Mouse (Mus musculus): ENCODE measurements around the gene Krt20. TPM values are rescaled to one million over a fixed set of nuclear protein-coding genes. Genes with fewer than 3 reads are reported as not detected.

Gene Krt20
- polyA plus RNA-seq, 1 experiment from 2014 or later, result 0.55 TPM

DNA sequence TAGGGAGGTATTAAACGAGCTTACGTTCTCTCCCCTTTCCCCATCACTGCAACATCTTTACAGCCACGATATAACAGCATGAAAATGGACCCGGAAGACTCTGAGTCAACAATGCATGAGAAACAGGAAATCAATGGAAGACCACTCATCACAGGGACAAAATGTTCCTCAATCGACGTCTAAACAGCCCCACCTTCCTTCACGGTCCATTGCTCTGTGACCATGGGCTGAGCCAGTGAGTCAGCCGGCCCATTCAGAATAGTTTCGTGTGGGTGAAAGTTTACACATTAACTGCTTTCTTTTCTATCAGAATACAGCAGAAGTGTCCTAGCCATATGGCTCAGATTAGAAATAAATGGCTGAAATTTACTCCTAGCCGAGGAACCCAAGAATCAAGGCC, 16.8 kb upstream of the Krt20 start:
- no peaks in the 10 kb centered on the region for H3K36me3 ChIP-seq
- H3K9me3 ChIP-seq (replicated peaks), result no peaks in the 10 kb centered on the region
- H3K27ac ChIP-seq (replicated peaks), result no peak overlapping the region
- no peaks in the 10 kb centered on the region for H3K4me1 ChIP-seq
- H3K27me3 ChIP-seq, result no peaks in the 10 kb centered on the region
- H3K4me3 ChIP-seq (replicated peaks), result no peak overlapping the region
- H3K9ac ChIP-seq, result no peak overlapping the region
- no peak overlapping the region for H3K4me2 ChIP-seq (replicated peaks)
- WGBS, result 74% methylated on average over 10 of the region's 10 CpGs
- ATAC-seq (ENCODE audit: insufficient number of reproducible peaks, low FRiP score, low TSS enrichment, low read depth), result no peak

- WGBS, result 77% methylated on average over 4 of the region's 4 CpGs
- H3K27ac ChIP-seq (replicated peaks), result no peak overlapping the region
- no peaks in the 10 kb centered on the region for H3K27me3 ChIP-seq
- H3K9ac ChIP-seq, result no peak overlapping the region
- H3K4me1 ChIP-seq, result no peaks in the 10 kb centered on the region
- H3K4me3 ChIP-seq (replicated peaks), result no peak overlapping the region
- H3K36me3 ChIP-seq, result no peaks in the 10 kb centered on the region
- no peaks in the 10 kb centered on the region for H3K9me3 ChIP-seq (replicated peaks)
- ATAC-seq (ENCODE audit: insufficient number of reproducible peaks, low FRiP score, low TSS enrichment, low read depth), result no peak
- H3K4me2 ChIP-seq (replicated peaks), result no peak overlapping the region
Observed at GRCm38 (mm10) chr11:99454044-99454443, 16.1 kb upstream of the Krt20 start.

GRCm38 (mm10) chr11:99448769-99449168, 10.8 kb upstream of the Krt20 start:
- no peak overlapping the region for H3K9ac ChIP-seq
- WGBS, result 50% methylated on average over 2 of the region's 2 CpGs
- H3K4me2 ChIP-seq (replicated peaks), result no peak overlapping the region
- ATAC-seq (ENCODE audit: insufficient number of reproducible peaks, low FRiP score, low TSS enrichment, low read depth), result no peak
- H3K4me3 ChIP-seq (replicated peaks), result no peak overlapping the region
- no peaks in the 10 kb centered on the region for H3K36me3 ChIP-seq
- H3K9me3 ChIP-seq (replicated peaks), result no peaks in the 10 kb centered on the region
- no peak overlapping the region for H3K27ac ChIP-seq (replicated peaks)
- H3K4me1 ChIP-seq, result no peaks in the 10 kb centered on the region
- H3K27me3 ChIP-seq, result no peaks in the 10 kb centered on the region

DNA sequence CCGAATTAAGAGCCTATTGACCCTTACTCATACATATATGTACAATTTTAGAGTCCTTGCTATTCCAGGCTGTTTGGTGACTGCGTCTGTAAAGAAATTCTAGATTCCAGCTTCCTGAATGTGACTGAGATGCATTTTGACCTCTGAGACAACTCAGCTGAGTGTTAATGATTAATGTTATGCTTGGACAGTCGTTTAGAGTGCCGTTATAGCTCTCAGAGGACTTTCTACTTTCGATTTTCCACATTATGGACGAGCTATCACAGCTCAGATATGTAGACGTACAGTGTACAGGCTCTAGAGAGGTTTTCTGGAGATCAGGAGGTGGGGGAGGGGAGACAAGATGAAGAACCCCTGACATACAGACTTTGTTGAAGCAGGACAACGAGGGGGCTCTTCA, 3.3 kb upstream of the Krt20 start:
- ATAC-seq (ENCODE audit: insufficient number of reproducible peaks, low FRiP score, low TSS enrichment, low read depth), result no peak
- Histone ChIP-seq H3K9me3 (replicated peaks) (no peaks in the 10 kb centered on the region), H3K27ac (replicated peaks) (no peak overlapping the region), H3K4me3 (replicated peaks) (no peak overlapping the region), H3K27me3 (no peaks in the 10 kb centered on the region), H3K9ac (no peak overlapping the region), H3K4me2 (replicated peaks) (no peak overlapping the region), H3K4me1 (peaks cover 6% of the 10 kb centered on the region; the same call in 1 of the 2 replicates), H3K36me3 (no peaks in the 10 kb centered on the region)
- 63% methylated on average over 8 of the region's 8 CpGs for WGBS

- Histone ChIP-seq H3K36me3 (no peaks in the 10 kb centered on the region), H3K4me3 (replicated peaks) (no peak overlapping the region), H3K4me2 (replicated peaks) (no peak overlapping the region), H3K9ac (no peak overlapping the region), H3K27me3 (no peaks in the 10 kb centered on the region), H3K9me3 (replicated peaks) (no peaks in the 10 kb centered on the region), H3K4me1 (peaks cover 6% of the 10 kb centered on the region; the same call in 1 of the 2 replicates), H3K27ac (replicated peaks) (no peak overlapping the region)
- 46% methylated on average over 10 of the region's 10 CpGs for WGBS
- no peak for ATAC-seq (ENCODE audit: insufficient number of reproducible peaks, low FRiP score, low TSS enrichment, low read depth)
Observed at GRCm38 (mm10) chr11:99439465-99439864, 1.5 kb upstream of the Krt20 start.

- peaks cover 6% of the 10 kb centered on the region; the same call in 1 of the 2 replicates for H3K4me1 ChIP-seq
- H3K36me3 ChIP-seq, result no peaks in the 10 kb centered on the region
- WGBS, result 71% methylated on average over 4 of the region's 4 CpGs
- no peaks in the 10 kb centered on the region for H3K9me3 ChIP-seq (replicated peaks)
- H3K9ac ChIP-seq, result no peak overlapping the region
- H3K27me3 ChIP-seq, result no peaks in the 10 kb centered on the region
- no peak overlapping the region for H3K27ac ChIP-seq (replicated peaks)
- no peak overlapping the region for H3K4me3 ChIP-seq (replicated peaks)
- H3K4me2 ChIP-seq (replicated peaks), result no peak overlapping the region
- no peak for ATAC-seq (ENCODE audit: insufficient number of reproducible peaks, low FRiP score, low TSS enrichment, low read depth)
Observed at GRCm38 (mm10) chr11:99436625-99437024, 1.3 kb downstream of the Krt20 start.

DNA sequence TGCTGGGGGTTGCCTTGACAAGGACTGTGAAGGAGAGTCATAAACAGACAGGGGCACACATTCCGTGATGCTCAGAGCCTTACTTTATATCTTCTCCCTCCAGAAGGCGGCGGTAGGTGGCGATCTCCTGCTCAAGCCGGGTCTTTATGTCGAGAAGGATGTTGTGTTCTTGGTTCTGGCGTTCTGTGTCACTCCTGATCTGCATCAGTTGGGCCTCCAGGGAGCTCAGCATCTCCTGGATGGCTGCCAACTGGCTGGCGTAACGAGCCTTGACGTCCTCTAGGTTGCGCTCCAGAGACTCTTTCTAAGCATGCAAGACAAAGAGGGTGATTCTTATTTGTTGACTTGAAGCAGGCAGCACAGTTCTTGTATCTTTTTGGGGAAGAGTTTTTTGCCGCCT, 7.3 kb downstream of the Krt20 start:
- no peak overlapping the region for H3K4me2 ChIP-seq (replicated peaks)
- no peak for ATAC-seq (ENCODE audit: insufficient number of reproducible peaks, low FRiP score, low TSS enrichment, low read depth)
- H3K36me3 ChIP-seq, result no peaks in the 10 kb centered on the region
- WGBS, result 38% methylated on average over 12 of the region's 12 CpGs
- no peaks in the 10 kb centered on the region for H3K4me1 ChIP-seq
- H3K27ac ChIP-seq (replicated peaks), result no peak overlapping the region
- no peaks in the 10 kb centered on the region for H3K9me3 ChIP-seq (replicated peaks)
- no peak overlapping the region for H3K4me3 ChIP-seq (replicated peaks)
- H3K9ac ChIP-seq, result no peak overlapping the region
- no peaks in the 10 kb centered on the region for H3K27me3 ChIP-seq

DNA sequence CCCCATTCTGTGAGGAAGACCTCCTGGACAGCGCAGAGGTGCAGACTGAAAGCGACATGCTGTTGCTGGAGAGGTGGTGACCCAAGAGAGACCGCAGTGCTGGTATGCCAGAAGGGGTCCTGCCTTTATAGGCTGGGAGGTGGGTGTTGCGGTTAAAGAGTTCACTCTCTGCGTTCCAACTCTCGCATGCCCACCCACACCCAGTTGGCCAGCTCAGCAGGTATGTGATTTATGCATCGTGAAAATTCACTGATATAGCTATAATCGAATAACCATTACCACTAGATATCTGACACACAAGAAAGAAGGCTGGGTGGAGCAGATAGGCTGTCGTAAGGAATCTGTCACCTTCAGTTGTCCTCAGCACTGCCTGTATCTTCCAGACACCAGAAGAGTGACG, 15.8 kb downstream of the Krt20 start, which contains the start of gene Krt12:
Gene Krt12 (minus strand): TSS at position 101 of the 400 bp plus-strand sequence.
- 87% methylated on average over 10 of the region's 10 CpGs for WGBS

GRCm38 (mm10) chr11:99420586-99420985, 17.4 kb downstream of the Krt20 start:
- Histone ChIP-seq H3K9ac (no peak overlapping the region), H3K4me3 (replicated peaks) (no peak overlapping the region), H3K4me2 (replicated peaks) (0 out of 2 replicates have a peak overlapping the region, but pooled peaks have one; percentile 15), H3K27me3 (no peaks in the 10 kb centered on the region), H3K4me1 (no peaks in the 10 kb centered on the region), H3K9me3 (replicated peaks) (no peaks in the 10 kb centered on the region), H3K36me3 (no peaks in the 10 kb centered on the region), H3K27ac (replicated peaks) (no peak overlapping the region)
- 37% methylated on average over 10 of the region's 10 CpGs for WGBS
- ATAC-seq (ENCODE audit: insufficient number of reproducible peaks, low FRiP score, low TSS enrichment, low read depth), result no peak

More for the DNA sequence above, 15.8 kb downstream of the Krt20 start, which contains the start of gene Krt12:
- ATAC-seq (ENCODE audit: insufficient number of reproducible peaks, low FRiP score, low TSS enrichment, low read depth), result no peak
- no peaks in the 10 kb centered on the region for H3K36me3 ChIP-seq
- no peak within 1 kb of the TSS for H3K9ac ChIP-seq
- no peaks in the 10 kb centered on the region for H3K9me3 ChIP-seq (replicated peaks)
- no peak within 1 kb of the TSS for H3K4me2 ChIP-seq (replicated peaks)
- H3K27me3 ChIP-seq, result no peaks in the 10 kb centered on the region
- H3K4me3 ChIP-seq (replicated peaks), result no peak within 1 kb of the TSS
- no peak within 1 kb of the TSS for H3K27ac ChIP-seq (replicated peaks)
- H3K4me1 ChIP-seq, result no peaks in the 10 kb centered on the region

DNA sequence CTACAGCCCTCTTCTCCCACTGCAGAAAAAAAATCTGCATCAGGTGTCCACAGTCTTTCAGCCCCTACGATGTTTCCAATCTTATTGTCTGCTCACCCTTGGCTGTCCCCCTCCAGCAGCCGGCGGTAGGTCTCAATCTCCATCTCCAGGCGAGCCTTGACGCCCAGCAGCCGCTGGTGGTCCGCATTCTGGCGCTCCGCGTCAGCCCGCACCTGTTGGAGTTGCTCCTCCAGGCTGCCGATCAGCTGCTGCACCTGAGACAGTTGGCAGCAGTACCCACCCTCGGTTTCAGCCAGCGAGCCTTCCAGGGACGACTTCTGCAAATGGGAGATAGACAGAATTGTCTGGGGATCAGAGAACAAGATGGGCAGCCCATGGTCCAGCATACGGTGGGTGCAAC, 20.1 kb downstream of the Krt20 start:
- H3K36me3 ChIP-seq, result no peaks in the 10 kb centered on the region
- no peaks in the 10 kb centered on the region for H3K9me3 ChIP-seq (replicated peaks)
- 66% methylated on average over 16 of the region's 16 CpGs for WGBS
- H3K9ac ChIP-seq, result no peak overlapping the region
- H3K4me2 ChIP-seq (replicated peaks), result no peak overlapping the region
- no peaks in the 10 kb centered on the region for H3K4me1 ChIP-seq
- H3K27me3 ChIP-seq, result no peaks in the 10 kb centered on the region
- no peak overlapping the region for H3K27ac ChIP-seq (replicated peaks)
- H3K4me3 ChIP-seq (replicated peaks), result no peak overlapping the region
- ATAC-seq (ENCODE audit: insufficient number of reproducible peaks, low FRiP score, low TSS enrichment, low read depth), result no peak

DNA sequence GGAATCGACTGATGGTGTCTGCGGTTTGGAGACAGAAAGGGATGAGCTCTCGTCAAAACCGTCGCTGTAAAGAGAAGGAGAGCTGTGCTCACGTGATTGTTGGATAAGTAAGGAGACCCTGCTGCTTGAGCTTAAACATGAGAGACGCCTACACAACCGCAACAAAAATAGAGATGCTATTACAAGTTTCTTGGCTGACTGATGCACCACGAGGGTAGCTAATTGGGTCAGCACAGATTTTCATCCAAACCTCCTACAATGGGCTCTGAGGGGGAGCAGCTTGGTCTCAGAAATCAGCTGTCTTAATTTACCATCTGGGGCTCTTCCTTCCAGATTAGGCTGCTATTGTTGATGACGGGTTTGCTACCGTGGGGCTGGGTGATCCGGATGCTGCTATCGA, 21.0 kb downstream of the Krt20 start:
- no peak overlapping the region for H3K27ac ChIP-seq (replicated peaks)
- no peak overlapping the region for H3K4me3 ChIP-seq (replicated peaks)
- H3K27me3 ChIP-seq, result no peaks in the 10 kb centered on the region
- H3K9ac ChIP-seq, result no peak overlapping the region
- no peaks in the 10 kb centered on the region for H3K4me1 ChIP-seq
- no peaks in the 10 kb centered on the region for H3K9me3 ChIP-seq (replicated peaks)
- no peak for ATAC-seq (ENCODE audit: insufficient number of reproducible peaks, low FRiP score, low TSS enrichment, low read depth)
- 83% methylated on average over 13 of the region's 13 CpGs for WGBS
- H3K4me2 ChIP-seq (replicated peaks), result no peak overlapping the region
- H3K36me3 ChIP-seq, result no peaks in the 10 kb centered on the region

DNA sequence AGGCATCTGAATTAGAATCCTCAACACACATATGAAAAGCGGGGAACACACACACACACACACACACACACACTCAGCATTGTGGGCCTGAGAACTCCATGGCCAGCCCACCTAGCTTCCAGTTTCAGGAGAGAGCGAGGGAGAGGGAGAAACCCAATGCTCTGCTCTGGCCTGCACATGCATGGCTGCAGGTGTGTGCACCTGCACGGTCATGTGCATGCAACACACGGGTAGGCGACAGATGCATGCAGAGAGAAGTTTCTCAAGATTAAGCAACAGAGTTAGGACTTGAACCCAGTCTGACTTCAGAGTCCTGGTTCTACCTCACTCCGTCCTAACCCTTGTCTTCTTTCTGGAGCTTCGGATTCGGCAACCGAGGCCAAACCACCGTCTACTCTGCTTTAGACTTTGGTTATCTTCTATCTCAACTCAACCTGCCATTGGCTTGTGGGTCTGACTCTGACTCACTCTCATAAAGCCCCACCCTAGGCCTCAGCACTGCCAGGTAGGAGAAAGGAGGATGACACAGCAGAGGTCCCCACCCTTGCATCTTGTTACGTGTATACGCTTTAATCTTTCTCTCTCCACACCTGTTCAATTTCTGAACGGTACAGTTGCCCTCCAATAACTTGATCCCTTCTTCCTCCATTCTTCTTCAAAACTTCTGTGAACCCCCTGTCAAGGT, 23.3 kb downstream of the Krt20 start:
- WGBS, result 87% methylated on average over 13 of the region's 13 CpGs
- H3K4me3 ChIP-seq (replicated peaks), result no peak overlapping the region

More for the DNA sequence above, 23.3 kb downstream of the Krt20 start:
- no peaks in the 10 kb centered on the region for H3K9me3 ChIP-seq (replicated peaks)
- no peak overlapping the region for H3K9ac ChIP-seq
- no peaks in the 10 kb centered on the region for H3K36me3 ChIP-seq
- no peak overlapping the region for H3K4me2 ChIP-seq (replicated peaks)
- H3K4me1 ChIP-seq, result no peaks in the 10 kb centered on the region
- no peak for ATAC-seq (ENCODE audit: insufficient number of reproducible peaks, low FRiP score, low TSS enrichment, low read depth)
- H3K27me3 ChIP-seq, result no peaks in the 10 kb centered on the region
- no peak overlapping the region for H3K27ac ChIP-seq (replicated peaks)
